Mouse (Mus musculus): ENCODE data around the gene Krt2.
A peak's percentile ranks its signal among the peaks of the same experiment; 100 is the strongest.

Gene Krt2

GRCm38 (mm10) chr15:101772080-101772710 is 45.8 kb downstream of the Krt2 start:
- peak; percentile 12 for DNase-seq

- DNase-seq: no peak
Measured at GRCm38 (mm10) chr15:101770226-101770625, 47.7 kb downstream of the Krt2 start.
